Mouse (Mus musculus): ENCODE measurements around the gene Tspan12.

- TF ChIP-seq CHD1 (IDR thresholded peaks at IDR 0.05; ENCODE audit: low read depth, low read length) (no peak), JUND (IDR thresholded peaks at IDR 0.05; ENCODE audit: low read depth, low read length) (no peak)
Measured at GRCm38 (mm10) chr6:21861316-21861715, 9.0 kb upstream of the Tspan12 start.
